Mouse (Mus musculus): ENCODE data around the gene Carmil2.

DNA sequence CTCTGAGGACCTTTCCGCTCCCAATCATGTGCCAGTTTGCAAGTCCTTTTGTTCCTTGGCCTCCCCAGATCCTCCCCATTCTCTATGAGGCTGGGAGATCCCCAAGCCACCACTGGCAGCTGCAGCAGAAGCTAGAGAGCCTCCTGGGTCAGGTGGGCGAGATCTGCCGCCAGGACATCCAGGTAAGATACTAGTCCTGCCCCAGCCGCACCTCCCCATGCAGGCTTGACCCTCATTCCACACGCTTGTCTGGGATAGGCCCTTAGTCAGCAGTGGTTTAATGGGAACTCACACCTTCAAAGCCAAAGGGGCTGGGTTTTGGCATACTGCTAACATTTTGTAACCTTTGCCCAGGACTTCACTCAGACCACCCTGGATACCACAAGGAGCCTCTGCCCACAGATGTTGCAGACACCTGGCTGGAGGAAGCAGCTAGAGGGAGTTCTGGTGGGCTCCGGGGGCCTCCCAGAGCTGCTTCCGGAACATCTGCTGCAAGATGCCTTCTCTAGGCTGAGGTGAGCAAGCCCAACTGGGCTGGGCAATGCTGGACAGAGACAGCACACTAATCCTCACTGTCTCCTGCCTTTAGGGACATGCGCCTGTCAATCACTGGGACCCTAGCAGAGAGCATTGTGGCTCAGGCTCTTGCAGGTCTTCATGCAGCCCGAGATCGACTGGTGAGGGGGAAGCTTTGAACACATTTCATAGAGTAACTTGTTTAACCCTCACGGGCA is 6.5 kb downstream of the Carmil2 start:
- no peak for TF ChIP-seq ZMIZ1 (IDR thresholded peaks at IDR 0.05; ENCODE audit: low read depth, low read length)
- no peak for TF ChIP-seq CTCF (conservative IDR thresholded peaks at IDR 0.05 in 1 of 2, IDR thresholded peaks at IDR 0.05 in 1 of 2; ENCODE audit: low read depth in 2 of 2, low read length in 2 of 2)
- no peak for TF ChIP-seq CHD2 (IDR thresholded peaks at IDR 0.05; ENCODE audit: low read length)
- no peak for TF ChIP-seq POLR2A (IDR thresholded peaks at IDR 0.05; ENCODE audit: low read depth, low read length)
- no peak for TF ChIP-seq MXI1 (IDR thresholded peaks at IDR 0.05; ENCODE audit: low read depth, low read length)
- no peak for TF ChIP-seq KAT2A (IDR thresholded peaks at IDR 0.05; ENCODE audit: insufficient replicate concordance, low read length)
- TF ChIP-seq JUND (conservative IDR thresholded peaks at IDR 0.05; ENCODE audit: low read depth, low read length), result no peak
- no peak for TF ChIP-seq MAX (IDR thresholded peaks at IDR 0.05; ENCODE audit: low read length)
- no peak for TF ChIP-seq MAZ (IDR thresholded peaks at IDR 0.05; ENCODE audit: low read depth, low read length)
- no peak for TF ChIP-seq EP300 (IDR thresholded peaks at IDR 0.05; ENCODE audit: low read length)
- no peak for TF ChIP-seq USF1 (IDR thresholded peaks at IDR 0.05; ENCODE audit: low read depth, low read length)
